Mouse (Mus musculus) stomach, embryonic 16.5 days (tissue): ENCODE results near the gene Gm14322. TPM values are rescaled to one million over a fixed set of nuclear protein-coding genes. Genes with fewer than 3 reads are reported as not detected.
A peak's percentile ranks its signal among the peaks of the same experiment; 100 is the strongest.
"Not testable (repeated sequence)": the region's sequence is repeated elsewhere in the genome, so short reads cannot be mapped to it uniquely, and the experiment has no call there.

Experiments
- ATAC-seq: fragments of 200-750 bp; cut with Nextera tagmentation; 2 replicates; pipeline ENCODE4 v1.8.0; 2017; ENCODE audit warnings: moderate number of reproducible peaks, moderate TSS enrichment; ENCODE audit not compliant: insufficient read depth, low FRiP score
- H3K27ac ChIP-seq: fragments of 300-500 bp; sonication (generic); 2 replicates; pipeline ENCODE4 v1.5.1; 2014; ENCODE audit warnings: low read length
- H3K27me3 ChIP-seq: fragments of 300-500 bp; sonication (generic); 2 replicates; pipeline ENCODE4 v1.6.1; 2014; ENCODE audit warnings: low read length, control low read depth, mixed read lengths; ENCODE audit not compliant: control insufficient read depth, insufficient read depth
- H3K36me3 ChIP-seq: fragments of 300-500 bp; sonication (generic); 2 replicates; pipeline ENCODE4 v1.6.1; 2014; ENCODE audit warnings: low read length; ENCODE audit not compliant: control insufficient read depth, insufficient read depth
- H3K4me1 ChIP-seq: fragments of 300-500 bp; sonication (generic); 2 replicates; pipeline ENCODE4 v1.6.1; 2014; ENCODE audit warnings: low read length, control low read depth, mixed read lengths; ENCODE audit not compliant: control insufficient read depth, insufficient read depth
- H3K4me2 ChIP-seq: fragments of 300-500 bp; sonication (generic); 2 replicates; pipeline ENCODE4 v1.6.1; 2014; ENCODE audit warnings: low read depth, low read length, mixed read lengths
- H3K4me3 ChIP-seq: fragments of 300-500 bp; sonication (generic); replicated peaks from 2 replicates; pipeline ENCODE4 v1.5.1; 2014; ENCODE audit warnings: mild to moderate bottlenecking, low read length
- H3K9ac ChIP-seq: fragments of 300-500 bp; sonication (generic); 2 replicates; pipeline ENCODE4 v1.6.1; 2014; ENCODE audit warnings: low read length
- H3K9me3 ChIP-seq: fragments of 300-500 bp; sonication (generic); replicated peaks from 2 replicates; pipeline ENCODE4 v1.6.1; 2016; ENCODE audit warnings: low read length, control low read depth; ENCODE audit not compliant: control insufficient read depth
- WGBS: fragments of 180-500 bp; shearing (Covaris S2); extraction: QIAGEN DNeasy Blood & Tissue Kit; methylation state at CpG from one replicate; pipeline ENCODE4 v1.1.7; 2014; 5-methylcytosine and 5-hydroxymethylcytosine counted together
- polyA plus RNA-seq: library from polyadenylated mRNA; unstranded; fragments of >200 nt; fragmentation: Nextera tagmentation; extraction: Ambion mirVana; gene quantifications from 2 replicates; pipeline ENCODE4 v1.2.1, GENCODE M21; 2015

Gm14322 gene
- 7.6 and 8.5 TPM in 2 replicates for polyA plus RNA-seq

GRCm38 (mm10) chr2:177758941-177759558, at the start of gene Gm14322:
TSS of gene Gm14322 (plus strand) at chr2:177759288.
- ATAC-seq, H3K27ac ChIP-seq, H3K9ac ChIP-seq, H3K36me3 ChIP-seq, H3K27me3 ChIP-seq, H3K4me1 ChIP-seq, H3K9me3 ChIP-seq: not testable (repeated sequence)
- 26% methylated on average over 9 of the region's 9 CpGs for WGBS
- peak within 1 kb of the TSS; percentile 36 for H3K4me3 ChIP-seq
- peak within 1 kb of the TSS; percentile 27; the same call in 1 of the 2 replicates for H3K4me2 ChIP-seq

DNA sequence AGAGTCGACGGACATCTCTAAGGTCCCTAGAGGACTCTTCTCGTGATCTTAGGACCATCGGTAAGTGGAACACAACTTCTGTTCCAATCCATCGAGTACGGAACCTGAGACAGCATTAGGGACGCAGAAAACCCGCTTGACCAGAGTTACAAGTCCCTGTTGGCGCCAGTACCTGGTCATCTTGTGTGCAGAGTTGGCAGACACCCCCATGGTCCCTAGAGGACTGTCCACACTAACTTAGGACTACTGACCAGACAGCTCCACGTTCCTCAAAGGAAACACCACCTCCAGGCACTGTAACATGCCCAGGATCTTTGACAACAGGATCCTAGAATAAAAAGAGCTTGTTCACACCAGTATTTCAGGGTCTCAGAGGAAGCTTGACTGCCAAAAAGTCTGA, 17.6 kb upstream of the Gm14322 start:
- H3K9me3 ChIP-seq, H3K4me2 ChIP-seq, H3K9ac ChIP-seq, H3K27ac ChIP-seq, H3K36me3 ChIP-seq, H3K4me1 ChIP-seq, ATAC-seq, H3K4me3 ChIP-seq, H3K27me3 ChIP-seq: not testable (repeated sequence)
- WGBS = 60% methylated on average over 4 of the region's 10 CpGs

GRCm38 (mm10) chr2:177787351-177787750, 28.3 kb downstream of the Gm14322 start:
- H3K27ac ChIP-seq, H3K9me3 ChIP-seq, H3K4me3 ChIP-seq, H3K9ac ChIP-seq, H3K4me1 ChIP-seq, ATAC-seq, H3K27me3 ChIP-seq, H3K4me2 ChIP-seq, H3K36me3 ChIP-seq: not testable (repeated sequence)
- 58% methylated on average over 1 of the region's 1 CpGs for WGBS

DNA sequence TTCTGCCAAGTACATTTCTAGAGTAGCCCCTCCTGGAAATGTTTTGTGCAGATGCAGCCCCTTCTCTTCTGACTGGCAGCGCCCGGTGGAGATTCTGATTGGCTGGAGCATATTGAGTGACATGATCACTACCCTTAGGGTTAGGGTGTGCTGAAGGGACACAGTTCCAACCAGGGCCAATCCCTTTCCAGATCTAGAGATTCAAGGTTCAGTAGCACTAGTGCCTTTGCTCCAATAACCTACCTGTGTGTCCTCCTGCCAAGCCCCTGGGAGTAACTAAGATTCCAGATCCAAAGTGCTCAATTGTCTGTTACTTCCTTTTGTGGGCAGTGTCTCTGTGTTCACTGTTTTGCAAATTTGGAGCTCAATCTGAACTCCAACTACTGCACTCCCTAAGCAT, 47.1 kb downstream of the Gm14322 start:
- H3K4me2 ChIP-seq, ATAC-seq: not testable (repeated sequence)

More for the DNA sequence above, 47.1 kb downstream of the Gm14322 start:
- not testable (repeated sequence) for H3K27me3 ChIP-seq, H3K27ac ChIP-seq, H3K4me1 ChIP-seq, H3K36me3 ChIP-seq, H3K4me3 ChIP-seq, H3K9ac ChIP-seq, H3K9me3 ChIP-seq
- WGBS = no CpG with 5 or more reads among the region's 2 CpGs

Other genes with a start within 250 kb of the Gm14322 start
- not detected in 2 replicates for gene Gm14406, start 181.1 kb upstream of the Gm14322 start, polyA plus RNA-seq
- gene Gm14325, start 81.0 kb downstream of the Gm14322 start, polyA plus RNA-seq = 37.6 and 39.9 TPM in 2 replicates
- 4.3 and 4.6 TPM in 2 replicates for gene Gm14327, start 137.8 kb downstream of the Gm14322 start, polyA plus RNA-seq
- gene Zfp972, start 166.3 kb downstream of the Gm14322 start, polyA plus RNA-seq = 0.75 and 2.4 TPM in 2 replicates
- gene Gm14326, start 198.0 kb downstream of the Gm14322 start, polyA plus RNA-seq = 15.8 and 17.7 TPM in 2 replicates